ENCODE assay signal across 12 mouse cellular contexts in the genomic region with DNA sequence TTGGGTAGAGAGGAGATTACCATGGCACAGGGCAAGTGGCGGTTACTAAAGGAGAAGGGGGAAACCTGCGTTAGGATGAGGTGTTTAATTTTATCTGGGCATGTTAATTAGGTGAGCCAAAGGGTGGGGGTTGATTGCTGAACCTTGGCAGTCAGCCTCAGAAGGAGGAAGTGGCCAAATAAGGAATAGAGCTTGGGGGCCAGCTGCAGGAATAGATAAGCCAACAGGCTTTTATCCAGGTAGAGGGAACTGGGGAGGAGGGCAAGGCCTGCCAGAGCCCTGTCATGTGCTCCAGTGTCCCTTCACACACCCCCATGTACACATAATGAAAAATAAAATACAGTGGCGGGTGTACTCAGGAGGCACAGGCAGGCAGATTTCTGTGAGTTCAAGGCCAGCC. TPM values are rescaled to one million over a fixed set of nuclear protein-coding genes. Genes with fewer than 3 reads are reported as not detected.
DNase-seq lines count a peak whose midpoint lies in the region; ATAC-seq and TF ChIP-seq lines count a peak whose summit lies in the region.
"Had no signal": no experiment of that assay in that cellular context is flagged by ENCODE, and none has a peak within 500 bp of the region (broad histone marks: within the 10 kb centered on the region; RNA-seq: fewer than 3 reads in every experiment).

No protein-coding gene starts in this region.

- ATAC-seq in hematopoietic stem cell, adult 5-6 weeks (replicated peaks in 1 of 2; ENCODE audit: insufficient read depth in 1 of 2, low FRiP score in 2 of 2, low TSS enrichment in 1 of 2, low read depth in 1 of 2, poor library complexity in 2 of 2, severe bottlenecking in 2 of 2), result peak; percentile 46 to 65
- ATAC-seq in frontal cortex, adult (ENCODE audit: low TSS enrichment), result no peak
- ATAC-seq: forebrain, embryonic 16.5 days; Patski had no signal

- no peak for DNase-seq in left cerebral cortex, adult 2 months (ENCODE audit: extremely low spot score in 1 of 2, low spot score in 2 of 2)
- DNase-seq in left cerebral cortex, adult 8-10 months (ENCODE audit: low spot score in 2 of 2), result no peak
- peak; percentile 65 for DNase-seq in c-Kit-positive CD71-positive TER-119-negative erythroid progenitor cells, embryonic 14.5 days (ENCODE audit: low read depth)
- DNase-seq in spleen, postnatal 36 days (ENCODE audit: low spot score in 2 of 2), result peak; percentile 56 to 66
- no peak for DNase-seq in adrenal gland, adult (ENCODE audit: inconsistent age in 2 of 2, low spot score in 1 of 2)
- DNase-seq: lung, adult 2 months had no signal

- no peak overlapping the region for H3K4me3 ChIP-seq in left cerebral cortex, adult 2 months
- H3K4me3 ChIP-seq: neural tube, embryonic 13.5 days had no signal

- intact Hi-C loops in left cerebral cortex, adult 2 months (cut with DNase I), result no loop called here

- TF ChIP-seq CTCF in left cerebral cortex, adult 2 months (IDR thresholded peaks at IDR 0.05), result no peak

- peak overlapping the region; percentile 28; the same call in 1 of the 2 replicates for H3K27ac ChIP-seq in left cerebral cortex, adult 2 months
- H3K27ac ChIP-seq: kidney, postnatal 0 days; neural tube, embryonic 13.5 days had no signal

RNA-seq across cellular contexts. Expression of a gene that starts 13.2 kb away (rescaled TPM):
- total RNA-seq in left cerebral cortex, adult 2 months (2021), result 1,000 to 10,000 TPM; 2,238 to 2,247 TPM
- 1,000 to 10,000 TPM; 2,052 to 2,216 (median 2,103) TPM for total RNA-seq in left cerebral cortex, adult 8-10 months (2022)
- 385 and 714 TPM in 2 replicates for total RNA-seq in hematopoietic stem cell, adult 5-6 weeks (2017)

RNA-seq across cellular contexts. Expression of a gene that starts 52.9 kb away (rescaled TPM):
- total RNA-seq in left cerebral cortex, adult 2 months (2021), result 10 to 100 TPM; 17.3 to 21.9 TPM
- total RNA-seq in left cerebral cortex, adult 8-10 months (2022), result 10 to 100 TPM; 18.0 to 21.0 (median 19.7) TPM
- 28.4 and 52.3 TPM in 2 replicates for total RNA-seq in hematopoietic stem cell, adult 5-6 weeks (2017)

Comparison
In these comparisons a context has a peak if more than half of its experiments do, and no peak if none do; other contexts are left out.
1. DNase-seq: peak in c-Kit-positive CD71-positive TER-119-negative erythroid progenitor cells, embryonic 14.5 days (single experiment) and spleen, postnatal 36 days (2 of 2); none in left cerebral cortex, adult 2 months (0 of 2), left cerebral cortex, adult 8-10 months (0 of 2) and adrenal gland, adult (0 of 2).